Mouse (Mus musculus): ENCODE measurements around the gene Cpeb2. TPM values are rescaled to one million over a fixed set of nuclear protein-coding genes. Genes with fewer than 3 reads are reported as not detected.

The Cpeb2 gene
- polyA plus RNA-seq, 2 experiments, result 0.86 to 1.1 TPM

- H3K27ac ChIP-seq, result no peak overlapping the region
- no peaks in the 10 kb centered on the region for H3K9me3 ChIP-seq (ENCODE audit: control insufficient read depth, low read length)
- DNase-seq (ENCODE audit: low read depth in 3 of 3, low spot score in 3 of 3) (no peak), ATAC-seq (ENCODE audit: insufficient read depth) (no peak)
- no peaks in the 10 kb centered on the region for H3K27me3 ChIP-seq (ENCODE audit: control insufficient read depth, insufficient read depth, low read length)
- no peak overlapping the region for H3K9ac ChIP-seq (replicated peaks)
- TF ChIP-seq CTCF (IDR thresholded peaks at IDR 0.05; ENCODE audit: low read depth) (no peak), EP300 (IDR thresholded peaks at IDR 0.05; ENCODE audit: low read depth) (no peak)
- 52% methylated on average over 6 of the region's 6 CpGs for WGBS (ENCODE audit: insufficient replicate concordance)
- H3K4me1 ChIP-seq (replicated peaks; ENCODE audit: control insufficient read depth in 2 of 2, insufficient read depth in 2 of 2, low read length in 1 of 2), result no peaks in the 10 kb centered on the region
- no peak overlapping the region for H3K4me3 ChIP-seq (ENCODE audit: insufficient read depth in 1 of 2, low read depth in 2 of 2, low read length in 2 of 2)
- no peak overlapping the region for H3K4me2 ChIP-seq (ENCODE audit: low read depth)
- H3K36me3 ChIP-seq (replicated peaks; ENCODE audit: control insufficient read depth, insufficient read depth, low read depth), result no peaks in the 10 kb centered on the region
Measured at GRCm38 (mm10) chr5:43246954-43247353, 14.0 kb downstream of the Cpeb2 start.

GRCm38 (mm10) chr5:43248001-43248430 is 15.0 kb downstream of the Cpeb2 start:
- H3K4me1 ChIP-seq (replicated peaks; ENCODE audit: control insufficient read depth in 2 of 2, insufficient read depth in 2 of 2, low read length in 1 of 2), result no peaks in the 10 kb centered on the region
- TF ChIP-seq EP300 (IDR thresholded peaks at IDR 0.05; ENCODE audit: low read depth) (no peak), CTCF (IDR thresholded peaks at IDR 0.05; ENCODE audit: low read depth) (no peak)
- H3K27ac ChIP-seq, result no peak overlapping the region
- no peaks in the 10 kb centered on the region for H3K27me3 ChIP-seq (ENCODE audit: control insufficient read depth, insufficient read depth, low read length)
- H3K4me2 ChIP-seq (ENCODE audit: low read depth), result no peak overlapping the region
- H3K9me3 ChIP-seq (ENCODE audit: control insufficient read depth, low read length), result no peaks in the 10 kb centered on the region
- WGBS (ENCODE audit: insufficient replicate concordance), result 57% methylated on average over 3 of the region's 3 CpGs
- DNase-seq (ENCODE audit: low read depth in 3 of 3, low spot score in 3 of 3), result no peak
- no peaks in the 10 kb centered on the region for H3K36me3 ChIP-seq (replicated peaks; ENCODE audit: control insufficient read depth, insufficient read depth, low read depth)
- ATAC-seq (ENCODE audit: insufficient read depth), result no peak
- H3K9ac ChIP-seq (replicated peaks), result no peak overlapping the region
- H3K4me3 ChIP-seq (ENCODE audit: insufficient read depth in 1 of 2, low read depth in 2 of 2, low read length in 2 of 2), result no peak overlapping the region

GRCm38 (mm10) chr5:43257490-43257889 is 24.5 kb downstream of the Cpeb2 start:
- Histone ChIP-seq H3K9me3 (ENCODE audit: control insufficient read depth, low read length) (no peaks in the 10 kb centered on the region), H3K27me3 (ENCODE audit: control insufficient read depth, insufficient read depth, low read length) (no peaks in the 10 kb centered on the region), H3K4me1 (replicated peaks; ENCODE audit: control insufficient read depth in 2 of 2, insufficient read depth in 2 of 2, low read length in 1 of 2) (no peaks in the 10 kb centered on the region), H3K27ac (no peak overlapping the region), H3K36me3 (replicated peaks; ENCODE audit: control insufficient read depth, insufficient read depth, low read depth) (no peaks in the 10 kb centered on the region), H3K4me2 (ENCODE audit: low read depth) (no peak overlapping the region), H3K4me3 (ENCODE audit: insufficient read depth in 1 of 2, low read depth in 2 of 2, low read length in 2 of 2) (no peak overlapping the region), H3K9ac (replicated peaks) (no peak overlapping the region)
- TF ChIP-seq CTCF (IDR thresholded peaks at IDR 0.05; ENCODE audit: low read depth), result no peak
- no peak for TF ChIP-seq EP300 (IDR thresholded peaks at IDR 0.05; ENCODE audit: low read depth)
- no peak for DNase-seq (ENCODE audit: low read depth in 3 of 3, low spot score in 3 of 3)
- no peak for ATAC-seq (ENCODE audit: insufficient read depth)
- WGBS (ENCODE audit: insufficient replicate concordance), result 54% methylated on average over 2 of the region's 2 CpGs

- H3K27ac ChIP-seq, result no peak overlapping the region
- H3K9ac ChIP-seq (replicated peaks), result no peak overlapping the region
- no peak overlapping the region for H3K4me2 ChIP-seq (ENCODE audit: low read depth)
- H3K36me3 ChIP-seq (replicated peaks; ENCODE audit: control insufficient read depth, insufficient read depth, low read depth), result no peaks in the 10 kb centered on the region
- no peaks in the 10 kb centered on the region for H3K9me3 ChIP-seq (ENCODE audit: control insufficient read depth, low read length)
- WGBS (ENCODE audit: insufficient replicate concordance), result 74% methylated on average over 3 of the region's 3 CpGs
- no peak for ATAC-seq (ENCODE audit: insufficient read depth)
- no peaks in the 10 kb centered on the region for H3K27me3 ChIP-seq (ENCODE audit: control insufficient read depth, insufficient read depth, low read length)
- H3K4me3 ChIP-seq (ENCODE audit: insufficient read depth in 1 of 2, low read depth in 2 of 2, low read length in 2 of 2), result no peak overlapping the region
- H3K4me1 ChIP-seq (replicated peaks; ENCODE audit: control insufficient read depth in 2 of 2, insufficient read depth in 2 of 2, low read length in 1 of 2), result no peaks in the 10 kb centered on the region
- TF ChIP-seq EP300 (IDR thresholded peaks at IDR 0.05; ENCODE audit: low read depth), result no peak
- TF ChIP-seq CTCF (IDR thresholded peaks at IDR 0.05; ENCODE audit: low read depth), result no peak
- no peak for DNase-seq (ENCODE audit: low read depth in 3 of 3, low spot score in 3 of 3)
Measured at GRCm38 (mm10) chr5:43258472-43259142, 25.6 kb downstream of the Cpeb2 start.

GRCm38 (mm10) chr5:43261814-43262213 is 28.8 kb downstream of the Cpeb2 start:
- no peak overlapping the region for H3K4me3 ChIP-seq (ENCODE audit: insufficient read depth in 1 of 2, low read depth in 2 of 2, low read length in 2 of 2)
- no peaks in the 10 kb centered on the region for H3K4me1 ChIP-seq (replicated peaks; ENCODE audit: control insufficient read depth in 2 of 2, insufficient read depth in 2 of 2, low read length in 1 of 2)
- H3K9ac ChIP-seq (replicated peaks), result no peak overlapping the region
- no peaks in the 10 kb centered on the region for H3K36me3 ChIP-seq (replicated peaks; ENCODE audit: control insufficient read depth, insufficient read depth, low read depth)
- no peaks in the 10 kb centered on the region for H3K9me3 ChIP-seq (ENCODE audit: control insufficient read depth, low read length)
- WGBS (ENCODE audit: insufficient replicate concordance), result 66% methylated on average over 6 of the region's 6 CpGs
- TF ChIP-seq EP300 (IDR thresholded peaks at IDR 0.05; ENCODE audit: low read depth), result no peak
- no peak for TF ChIP-seq CTCF (IDR thresholded peaks at IDR 0.05; ENCODE audit: low read depth)
- ATAC-seq (ENCODE audit: insufficient read depth) (no peak), DNase-seq (ENCODE audit: low read depth in 3 of 3, low spot score in 3 of 3) (no peak)
- H3K27me3 ChIP-seq (ENCODE audit: control insufficient read depth, insufficient read depth, low read length), result no peaks in the 10 kb centered on the region
- no peak overlapping the region for H3K27ac ChIP-seq
- no peak overlapping the region for H3K4me2 ChIP-seq (ENCODE audit: low read depth)
